Mouse (Mus musculus) cerebellum, adult (tissue): Measurements from ENCODE around the gene Cmas.

ENCODE experiments used
- ATAC-seq: cut with Nextera tagmentation; 2 replicates; pipeline ENCODE4 v1.9.2; 2017; ENCODE audit warnings: mild to moderate bottlenecking, moderate library complexity, mixed read lengths; ENCODE audit not compliant: insufficient number of reproducible peaks, low FRiP score, low TSS enrichment

Gene Cmas

DNA sequence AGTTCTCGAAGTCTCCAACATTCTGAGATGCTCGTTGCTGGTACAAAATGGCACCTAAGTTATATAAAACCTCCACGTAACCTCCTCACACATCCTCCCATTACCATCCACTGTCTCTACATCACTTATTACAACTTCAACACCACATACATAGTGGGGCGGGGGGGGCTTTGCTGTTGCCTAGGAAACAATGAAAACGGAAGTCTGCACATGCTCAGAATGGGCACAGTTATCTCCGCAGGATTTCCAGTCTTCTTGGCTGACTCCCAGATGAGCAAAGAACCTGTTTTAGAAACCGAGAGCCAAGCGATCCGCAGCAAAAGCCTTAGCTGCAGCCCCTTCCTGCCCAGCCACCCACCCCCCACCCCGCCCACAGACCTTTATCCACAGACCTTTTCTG lies 33.2 kb downstream of the Cmas start:
- ATAC-seq, result no peak

DNA sequence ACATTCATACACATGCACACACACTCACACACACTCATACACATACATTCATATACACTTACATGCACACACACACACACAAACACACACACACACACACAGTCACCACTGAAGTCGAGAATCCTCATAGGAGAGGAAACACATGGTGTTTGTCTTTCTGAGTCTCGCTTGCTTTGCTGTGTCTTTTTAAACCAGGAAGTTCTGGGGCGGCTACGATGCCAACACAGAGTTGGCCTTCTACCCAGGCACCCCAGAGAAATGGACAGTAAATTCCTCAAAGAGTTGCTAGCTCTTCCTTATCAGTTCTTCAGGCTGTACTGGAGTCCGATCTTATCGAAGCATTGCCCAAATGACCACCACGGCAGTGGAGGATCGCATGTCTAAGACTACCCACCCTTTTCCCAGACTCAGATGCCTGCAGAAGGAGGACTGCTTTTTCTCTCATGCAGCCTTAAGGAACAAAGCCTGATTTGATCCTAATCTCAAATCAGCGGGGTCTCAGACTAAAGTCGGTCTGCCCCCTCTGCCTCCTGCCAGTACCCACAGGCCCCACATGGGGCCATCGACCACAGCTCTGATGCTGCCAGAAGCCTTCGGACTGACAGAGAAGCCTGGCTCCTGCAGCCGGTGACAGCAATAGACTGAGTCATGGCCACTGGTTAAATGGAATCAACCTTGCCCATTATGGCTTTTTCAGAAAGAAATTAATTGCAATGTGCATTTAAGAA lies 35.9 kb downstream of the Cmas start:
- ATAC-seq, result no peak

GRCm38 (mm10) chr6:142793468-142793867 lies 37.0 kb downstream of the Cmas start:
- ATAC-seq, result no peak

GRCm38 (mm10) chr6:142795087-142795486 lies 38.6 kb downstream of the Cmas start:
- ATAC-seq, result no peak

GRCm38 (mm10) chr6:142795655-142796441 lies 39.4 kb downstream of the Cmas start:
- no peak for ATAC-seq

DNA sequence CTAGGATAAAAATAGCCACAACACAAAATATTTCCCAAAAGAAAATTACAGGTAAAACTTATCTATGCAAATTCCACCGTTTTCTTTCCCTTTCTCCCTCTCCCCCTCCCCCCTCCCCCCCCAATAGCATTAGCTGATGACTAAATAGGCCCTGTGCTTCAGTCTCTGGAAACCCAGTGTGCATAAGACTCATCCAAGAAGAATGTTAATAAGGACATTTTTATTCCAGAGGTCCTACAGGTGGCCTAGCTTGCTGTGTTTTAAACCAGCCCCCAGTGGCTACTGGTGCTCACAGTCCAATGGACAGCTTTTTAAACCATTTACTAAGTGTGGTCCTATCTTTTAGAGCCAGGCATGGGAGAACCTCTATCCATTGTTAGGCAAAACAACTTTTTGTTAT lies 41.5 kb downstream of the Cmas start:
- no peak for ATAC-seq

GRCm38 (mm10) chr6:142798837-142799236 lies 42.4 kb downstream of the Cmas start:
- no peak for ATAC-seq

GRCm38 (mm10) chr6:142799704-142800374 lies 43.4 kb downstream of the Cmas start:
- no peak for ATAC-seq

- no peak for ATAC-seq
Observed at GRCm38 (mm10) chr6:142801687-142802086, 45.2 kb downstream of the Cmas start.

DNA sequence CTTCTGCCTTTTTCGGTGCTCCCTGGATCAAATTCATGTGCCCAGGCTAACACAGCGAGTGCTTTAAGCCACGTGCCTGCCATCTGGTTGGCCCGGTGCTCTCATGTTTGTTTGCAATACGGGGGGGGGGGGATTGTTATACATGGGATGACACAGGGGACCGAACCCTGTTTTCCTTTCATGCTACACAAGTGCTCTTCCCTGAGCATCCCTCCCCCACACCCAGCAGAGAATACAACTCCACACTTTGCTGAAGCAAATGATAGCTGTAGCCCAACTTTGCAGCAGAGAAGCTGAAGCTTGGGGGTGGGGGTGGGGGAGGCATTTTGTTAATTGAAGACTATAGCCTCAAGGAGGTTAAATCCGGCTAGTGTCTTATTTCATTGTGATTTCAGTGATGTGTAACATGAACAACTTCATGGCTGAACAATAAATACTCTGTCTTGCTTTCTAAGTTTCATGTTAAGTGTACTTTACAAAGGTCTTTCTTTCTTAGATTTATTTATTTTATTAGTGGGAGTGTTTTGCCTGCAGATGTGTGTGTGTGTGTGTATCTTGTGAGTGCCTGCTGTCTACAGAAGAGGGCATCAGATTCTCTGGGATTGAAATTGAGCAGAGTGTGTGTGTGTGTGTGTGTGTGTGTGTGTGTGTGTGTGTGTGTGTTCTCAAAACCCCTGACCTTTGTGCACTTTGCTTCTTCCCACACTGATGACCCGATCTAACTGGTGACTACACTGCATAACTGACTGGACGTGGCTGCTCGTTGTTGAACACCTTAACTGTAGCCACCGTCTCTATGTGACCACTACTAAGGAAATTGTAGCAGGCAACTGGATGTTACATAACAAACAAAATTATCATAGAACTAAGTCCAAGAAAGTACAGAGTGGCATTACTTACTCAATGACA lies 46.4 kb downstream of the Cmas start:
- ATAC-seq, result no peak

DNA sequence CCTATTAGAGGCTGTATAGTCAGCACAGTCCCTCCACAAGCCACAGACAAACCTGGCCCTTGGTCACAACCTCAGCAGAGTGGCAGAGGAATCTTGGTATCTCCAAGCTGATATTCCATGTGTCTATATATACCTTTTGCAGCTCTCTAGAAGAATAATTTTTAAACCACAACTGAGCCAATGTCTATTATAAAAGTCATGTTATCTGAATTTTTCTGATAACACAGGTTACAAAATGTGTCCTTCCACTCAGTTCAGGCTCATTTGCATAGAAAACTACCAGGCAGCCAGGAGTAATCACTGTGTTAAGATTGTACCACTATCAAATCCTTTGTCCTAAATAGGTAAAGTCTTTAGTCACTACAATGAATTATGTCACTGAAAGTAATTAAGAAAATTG lies 47.9 kb downstream of the Cmas start, which contains the start of gene Sult6b2:
TSS of gene Sult6b2 (minus strand) at position 101 of the 400 bp plus-strand sequence.
- ATAC-seq, result no peak

DNA sequence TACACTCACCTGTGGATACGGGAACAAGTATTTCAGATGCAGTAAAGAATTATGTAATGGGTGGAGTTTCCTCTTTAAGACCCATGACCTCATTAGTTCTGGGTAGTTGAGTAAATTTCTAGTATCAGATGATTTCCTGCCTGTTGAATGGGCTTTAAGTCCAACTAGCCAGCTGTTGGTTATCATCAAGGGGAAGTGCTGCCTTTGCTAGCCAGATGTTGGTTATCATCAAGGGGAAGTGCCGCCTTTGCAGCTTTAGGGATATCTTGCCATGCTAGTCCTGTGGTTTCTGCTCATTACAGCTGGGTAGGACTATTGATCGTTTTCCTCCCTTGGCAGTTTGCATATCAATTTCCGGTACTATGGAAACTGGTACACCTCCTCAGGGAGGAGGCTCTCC lies 49.8 kb downstream of the Cmas start:
- no peak for ATAC-seq

- ATAC-seq, result no peak
Observed at GRCm38 (mm10) chr6:142809373-142810098, 53.0 kb downstream of the Cmas start.

DNA sequence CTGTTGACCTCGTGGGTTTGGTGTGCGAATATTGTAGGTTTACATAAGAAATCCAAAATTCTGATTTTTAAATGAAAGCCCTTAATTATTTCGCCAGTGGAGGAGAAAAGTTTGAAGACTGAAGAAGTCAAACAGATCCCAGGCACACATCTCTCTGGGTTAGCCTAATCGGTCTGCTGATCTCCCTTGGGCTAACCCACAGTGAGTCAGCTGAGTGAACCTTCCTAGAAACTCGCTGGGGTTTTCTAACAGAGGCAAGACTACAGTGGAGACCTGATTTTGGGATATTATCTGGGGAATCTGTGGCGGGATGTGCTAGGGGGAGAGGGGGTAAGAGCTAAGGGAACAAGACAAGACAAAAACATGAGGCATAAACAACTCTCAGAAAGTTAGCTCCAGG lies 53.8 kb downstream of the Cmas start:
- ATAC-seq, result no peak

DNA sequence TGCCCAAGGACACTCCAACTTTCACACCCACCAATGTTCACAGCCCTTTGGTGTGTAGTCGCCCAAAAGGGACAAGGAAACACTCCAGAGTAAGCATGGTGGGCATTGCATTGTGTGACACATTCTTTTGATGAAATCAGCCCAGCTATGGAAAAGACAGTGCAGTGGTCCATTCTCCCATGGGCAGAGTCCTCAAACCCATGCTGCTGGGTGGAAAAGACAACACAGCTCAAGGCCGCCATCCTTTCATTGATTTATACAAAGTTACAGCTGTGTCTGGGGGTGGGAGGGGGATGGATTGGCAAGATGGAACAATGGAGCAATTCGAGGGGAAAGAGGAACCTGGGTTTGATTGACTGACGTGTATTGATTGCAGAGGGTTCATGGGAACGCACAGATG lies 56.5 kb downstream of the Cmas start:
- no peak for ATAC-seq

DNA sequence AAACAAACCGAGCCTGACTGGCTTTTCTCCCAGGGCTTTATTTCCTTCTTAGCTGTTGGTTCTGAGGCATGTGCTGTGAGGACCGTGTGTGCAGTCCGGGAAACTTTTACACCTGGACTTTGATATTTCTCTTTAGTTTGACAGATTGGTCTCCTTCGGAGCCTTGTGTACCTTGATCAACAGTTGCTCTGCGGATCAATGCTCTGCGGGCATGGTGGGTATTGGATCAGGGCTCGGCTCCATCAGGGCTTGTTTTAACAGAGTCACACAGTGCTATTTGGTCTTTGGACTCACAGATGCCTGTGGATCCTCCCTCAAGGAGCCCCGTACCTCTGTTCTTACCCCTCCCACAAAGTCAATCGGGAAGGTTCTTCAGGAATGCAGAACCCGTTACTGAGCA lies 57.5 kb downstream of the Cmas start:
- ATAC-seq, result no peak

- ATAC-seq, result peak; percentile 83
Observed at GRCm38 (mm10) chr6:142814495-142814921, 58.0 kb downstream of the Cmas start.

GRCm38 (mm10) chr6:142815513-142815912 lies 59.0 kb downstream of the Cmas start:
- no peak; the same call in 1 of the 2 replicates for ATAC-seq

- no peak for ATAC-seq
Observed at GRCm38 (mm10) chr6:142818306-142818705, 61.8 kb downstream of the Cmas start.
